Mouse (Mus musculus): Measurements from ENCODE around the gene Alk. TPM values are rescaled to one million over a fixed set of nuclear protein-coding genes. Genes with fewer than 3 reads are reported as not detected.

Gene Alk
- polyA plus RNA-seq, 1 experiment from 2014 or later, result 0.60 TPM

DNA sequence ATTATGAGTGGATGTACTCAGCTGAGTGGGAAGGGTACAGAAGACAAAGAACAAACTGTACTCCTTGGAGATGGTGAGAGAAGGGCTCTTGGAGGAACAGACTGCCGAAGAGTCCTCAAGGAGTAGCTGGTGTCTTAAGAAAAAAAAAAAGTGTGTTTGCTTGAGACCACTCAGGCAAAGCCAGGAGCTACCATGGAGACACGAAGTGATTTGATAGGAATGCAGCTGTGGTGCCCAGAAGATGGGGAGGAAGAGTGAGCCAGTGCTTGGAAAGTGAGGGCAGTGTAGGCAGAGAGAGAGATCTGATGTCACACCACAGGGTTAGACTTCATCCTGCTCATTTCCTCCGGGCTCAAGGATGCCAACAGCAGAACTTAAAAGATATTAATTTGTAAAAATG, 613.2 kb downstream of the Alk start:
- peaks cover 9% of the 10 kb centered on the region; the same call in 1 of the 2 replicates for H3K4me1 ChIP-seq
- no peak overlapping the region for H3K27ac ChIP-seq
- 0 out of 2 replicates have a peak, but pooled peaks cover 5% of the 10 kb centered on the region for H3K27me3 ChIP-seq
- no peak for ATAC-seq (ENCODE audit: low FRiP score, low read depth)
- H3K4me2 ChIP-seq (replicated peaks), result no peak overlapping the region
- H3K4me3 ChIP-seq, result no peak overlapping the region
- no peak overlapping the region for H3K9ac ChIP-seq
- no peaks in the 10 kb centered on the region for H3K9me3 ChIP-seq
- H3K36me3 ChIP-seq, result no peaks in the 10 kb centered on the region
- 73% methylated on average over 3 of the region's 3 CpGs for WGBS

DNA sequence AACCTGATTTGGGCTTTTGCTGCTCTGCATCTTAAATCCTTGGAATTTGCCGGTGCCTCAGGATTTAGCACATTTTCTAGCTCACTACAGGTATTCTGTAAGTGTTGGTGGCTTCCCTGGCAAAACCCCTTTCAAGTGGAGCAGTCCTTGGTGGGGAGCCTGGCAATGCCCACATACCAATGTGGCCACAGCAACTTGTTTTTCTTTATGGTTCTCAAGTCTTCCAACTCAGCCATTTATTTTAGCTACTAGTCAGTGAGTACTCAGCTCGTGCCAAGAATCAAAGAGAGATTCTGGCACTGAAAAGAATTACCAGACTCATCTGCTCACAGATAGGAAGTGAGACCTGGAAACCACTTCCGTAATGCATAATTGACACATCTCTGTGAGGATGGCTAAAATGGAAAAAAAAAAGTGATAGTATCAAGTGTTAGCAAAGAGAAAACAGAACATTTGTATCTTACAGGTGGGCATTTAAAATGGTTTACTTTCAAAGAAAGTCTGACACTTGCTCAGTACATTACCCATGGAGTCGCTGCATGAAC, 614.2 kb downstream of the Alk start:
- Histone ChIP-seq H3K9me3 (no peaks in the 10 kb centered on the region), H3K4me1 (peaks cover 12% of the 10 kb centered on the region; the same call in 1 of the 2 replicates), H3K27me3 (0 out of 2 replicates have a peak, but pooled peaks cover 5% of the 10 kb centered on the region), H3K27ac (no peak overlapping the region), H3K4me3 (no peak overlapping the region), H3K4me2 (replicated peaks) (no peak overlapping the region), H3K9ac (no peak overlapping the region), H3K36me3 (no peaks in the 10 kb centered on the region)
- WGBS, result 79% methylated on average over 4 of the region's 4 CpGs
- no peak for ATAC-seq (ENCODE audit: low FRiP score, low read depth)

DNA sequence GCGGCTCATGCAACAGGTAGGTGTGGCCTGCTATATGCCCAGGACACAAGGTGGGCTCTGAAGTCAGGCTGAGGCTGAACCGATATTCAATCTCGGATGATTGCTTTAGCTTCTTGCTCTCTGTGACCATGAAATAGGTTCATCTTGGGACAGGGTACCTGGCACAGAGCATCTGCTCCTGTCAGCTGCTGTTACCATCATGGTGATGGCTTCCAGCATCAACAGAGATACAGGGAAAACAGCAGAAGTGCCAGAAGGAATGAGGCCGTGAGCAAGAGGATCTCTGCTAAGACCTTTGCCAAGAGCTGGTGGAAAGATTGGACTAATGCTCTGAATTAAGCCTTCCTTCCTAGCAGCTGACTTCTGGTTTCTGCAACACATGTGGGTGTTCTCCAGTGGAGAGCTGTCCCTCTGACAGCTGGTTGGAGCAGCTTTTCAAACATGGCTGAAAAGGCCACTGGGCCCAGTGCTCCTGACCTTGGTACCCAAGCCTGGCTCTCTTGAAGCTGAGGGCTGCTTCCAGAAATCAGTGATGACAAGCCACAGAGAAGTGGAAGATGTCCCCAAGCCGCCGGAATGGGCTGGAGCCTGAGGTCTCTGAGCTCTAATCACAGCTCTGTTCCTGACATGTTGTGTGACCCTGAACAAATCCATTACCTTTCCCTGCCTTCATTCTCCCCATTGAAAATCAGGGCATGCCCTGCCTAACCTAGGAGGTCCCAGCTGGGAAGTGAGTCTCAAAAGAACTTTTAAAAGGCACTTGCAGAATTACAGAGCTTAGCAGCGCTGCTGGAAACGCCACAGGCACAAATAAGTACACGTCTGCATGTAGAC, 615.5 kb downstream of the Alk start:
- no peak for ATAC-seq (ENCODE audit: low FRiP score, low read depth)
- no peaks in the 10 kb centered on the region for H3K36me3 ChIP-seq
- no peak overlapping the region for H3K9ac ChIP-seq
- H3K4me2 ChIP-seq (replicated peaks), result no peak overlapping the region
- H3K4me3 ChIP-seq, result no peak overlapping the region
- WGBS, result 70% methylated on average over 9 of the region's 9 CpGs
- H3K27me3 ChIP-seq, result 0 out of 2 replicates have a peak, but pooled peaks cover 5% of the 10 kb centered on the region
- H3K9me3 ChIP-seq, result no peaks in the 10 kb centered on the region
- no peak overlapping the region for H3K27ac ChIP-seq
- H3K4me1 ChIP-seq, result peaks cover 12% of the 10 kb centered on the region; the same call in 1 of the 2 replicates

DNA sequence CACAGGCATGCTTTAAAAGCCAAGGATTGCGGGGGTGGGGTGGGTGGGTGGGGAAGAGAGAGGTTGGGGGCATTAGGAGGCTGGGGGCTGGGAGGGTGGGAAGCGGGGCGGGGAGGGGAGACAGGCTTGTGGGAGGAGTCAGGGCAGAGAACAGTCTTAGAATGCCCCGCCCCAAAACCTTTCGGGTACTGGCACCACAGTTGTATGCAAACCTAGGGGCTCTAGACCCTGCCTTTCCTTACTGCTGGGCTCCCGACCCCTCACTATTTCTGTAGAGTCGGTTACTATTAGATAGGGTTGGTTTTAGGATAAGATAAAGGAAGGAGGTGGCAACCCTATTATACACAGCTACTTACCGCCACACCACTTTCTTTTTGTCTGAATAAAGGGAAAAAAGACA, 617.4 kb downstream of the Alk start:
- WGBS, result 51% methylated on average over 8 of the region's 8 CpGs
- no peak for ATAC-seq (ENCODE audit: low FRiP score, low read depth)
- Histone ChIP-seq H3K36me3 (no peaks in the 10 kb centered on the region), H3K4me2 (replicated peaks) (no peak overlapping the region), H3K4me3 (no peak overlapping the region), H3K27me3 (0 out of 2 replicates have a peak, but pooled peaks cover 5% of the 10 kb centered on the region), H3K9me3 (no peaks in the 10 kb centered on the region), H3K4me1 (peaks cover 13% of the 10 kb centered on the region; the same call in 1 of the 2 replicates), H3K27ac (no peak overlapping the region), H3K9ac (no peak overlapping the region)

DNA sequence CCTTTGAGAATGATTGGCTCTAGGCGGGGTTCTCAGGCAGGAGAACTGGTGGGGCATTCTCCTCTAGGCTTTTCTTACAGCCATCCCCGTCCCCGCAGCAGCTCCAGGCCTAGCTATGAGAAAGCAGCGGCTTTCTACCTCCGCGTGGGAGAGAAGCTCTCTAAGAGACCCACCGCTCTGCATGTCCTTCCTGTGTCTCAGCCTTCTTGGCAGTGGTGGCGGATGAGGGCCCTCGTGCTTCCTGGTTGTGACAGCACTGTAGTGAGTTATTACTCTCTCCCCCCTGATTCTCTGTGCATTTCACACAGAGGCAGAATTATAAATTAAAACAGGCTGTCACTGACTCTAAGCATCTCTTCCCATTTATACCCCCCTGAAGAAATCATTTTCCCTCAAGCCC, 618.0 kb downstream of the Alk start:
- WGBS, result 42% methylated on average over 9 of the region's 9 CpGs
- ATAC-seq (ENCODE audit: low FRiP score, low read depth), result no peak
- H3K9me3 ChIP-seq, result no peaks in the 10 kb centered on the region
- no peak overlapping the region for H3K9ac ChIP-seq
- no peak overlapping the region for H3K27ac ChIP-seq
- no peaks in the 10 kb centered on the region for H3K36me3 ChIP-seq
- no peak overlapping the region for H3K4me2 ChIP-seq (replicated peaks)
- peaks cover 19% of the 10 kb centered on the region for H3K4me1 ChIP-seq
- no peak overlapping the region for H3K4me3 ChIP-seq
- 0 out of 2 replicates have a peak, but pooled peaks cover 5% of the 10 kb centered on the region for H3K27me3 ChIP-seq

DNA sequence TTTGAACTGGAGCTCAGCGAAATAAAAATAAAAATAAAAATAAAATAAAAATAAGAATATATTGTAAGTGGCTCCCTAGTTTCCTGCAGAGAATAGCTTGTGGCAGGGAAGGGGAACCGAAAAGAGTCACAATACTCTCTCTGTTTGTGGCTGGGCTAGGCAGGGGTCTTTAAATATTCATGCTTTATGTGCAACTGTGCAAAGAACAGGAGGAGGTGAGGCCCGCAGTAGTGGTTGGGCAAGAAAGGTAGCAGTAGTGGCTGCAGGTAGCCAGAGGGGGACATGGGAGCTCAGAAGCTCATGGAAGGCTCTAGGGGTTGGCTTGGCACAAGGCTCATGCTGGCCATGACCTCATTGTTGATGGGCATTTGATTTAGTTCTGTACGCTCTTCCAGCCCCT, 623.2 kb downstream of the Alk start:
- Histone ChIP-seq H3K9ac (no peak overlapping the region), H3K9me3 (no peaks in the 10 kb centered on the region), H3K4me2 (replicated peaks) (no peak overlapping the region), H3K4me1 (peaks cover 25% of the 10 kb centered on the region), H3K4me3 (no peak overlapping the region), H3K36me3 (no peaks in the 10 kb centered on the region), H3K27me3 (no peaks in the 10 kb centered on the region), H3K27ac (peak overlapping the region; percentile 79)
- 51% methylated on average over 4 of the region's 4 CpGs for WGBS
- peak; percentile 46; the same call in 1 of the 2 replicates for ATAC-seq (ENCODE audit: low FRiP score, low read depth)

DNA sequence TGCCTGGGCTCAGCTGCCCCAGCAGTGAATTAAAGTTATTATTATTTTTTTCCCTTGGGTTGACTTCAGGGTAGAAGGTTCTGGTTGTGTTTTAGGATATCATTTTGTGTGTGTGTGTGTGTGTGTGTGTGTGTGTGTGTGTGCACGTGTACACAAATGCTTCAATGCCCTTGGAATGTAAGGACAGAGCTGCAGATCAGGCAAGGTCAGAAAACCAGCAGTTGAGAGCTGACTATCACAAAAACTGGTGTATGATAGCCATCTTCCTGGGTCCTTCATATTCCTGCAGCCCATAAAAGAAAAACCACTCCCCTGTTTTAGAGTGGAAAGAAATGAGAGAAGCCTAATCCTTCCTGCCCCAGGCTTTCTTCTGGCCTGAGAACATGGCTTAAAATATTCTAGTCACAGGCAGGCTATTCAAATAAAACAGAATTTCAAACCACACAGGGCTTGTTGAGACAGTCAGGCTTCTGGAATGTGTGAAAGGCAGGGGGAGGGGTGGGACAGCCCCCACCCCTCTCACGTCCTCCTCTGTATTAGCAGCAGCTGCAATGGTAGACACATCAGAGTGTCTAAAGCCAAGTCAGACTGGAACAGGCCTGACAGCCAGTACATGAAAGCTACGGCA, 623.8 kb downstream of the Alk start:
- Histone ChIP-seq H3K36me3 (no peaks in the 10 kb centered on the region), H3K27me3 (no peaks in the 10 kb centered on the region), H3K4me2 (replicated peaks) (no peak overlapping the region), H3K9me3 (no peaks in the 10 kb centered on the region), H3K4me3 (no peak overlapping the region), H3K27ac (peak overlapping the region; percentile 79), H3K4me1 (peaks cover 23% of the 10 kb centered on the region), H3K9ac (no peak overlapping the region)
- ATAC-seq (ENCODE audit: low FRiP score, low read depth), result peak; percentile 94
- 14% methylated on average over 3 of the region's 3 CpGs for WGBS

DNA sequence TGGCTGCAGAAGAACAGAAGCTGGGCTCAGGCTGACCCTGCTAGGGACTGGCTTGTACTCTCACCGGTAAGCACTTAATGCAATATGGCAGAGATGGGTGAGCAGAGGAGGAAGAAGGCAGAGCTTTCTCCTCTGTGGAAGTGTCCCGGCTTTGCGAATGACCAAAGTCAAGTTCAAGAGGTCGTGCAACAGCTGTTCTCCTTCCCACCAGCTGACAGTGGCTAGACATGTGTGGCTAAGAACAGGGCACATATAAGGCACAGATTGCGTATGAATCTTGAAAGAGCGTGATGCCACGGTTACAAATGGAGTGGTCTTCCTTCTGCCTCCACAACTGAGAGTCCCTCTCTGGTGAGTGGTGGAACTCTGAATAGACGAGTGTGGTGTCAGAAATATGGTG, 625.3 kb downstream of the Alk start:
- H3K4me1 ChIP-seq, result peaks cover 27% of the 10 kb centered on the region
- 81% methylated on average over 8 of the region's 8 CpGs for whole genome bisulfite sequencing
- ATAC-seq (ENCODE audit: low FRiP score, low read depth), result no peak

DNA sequence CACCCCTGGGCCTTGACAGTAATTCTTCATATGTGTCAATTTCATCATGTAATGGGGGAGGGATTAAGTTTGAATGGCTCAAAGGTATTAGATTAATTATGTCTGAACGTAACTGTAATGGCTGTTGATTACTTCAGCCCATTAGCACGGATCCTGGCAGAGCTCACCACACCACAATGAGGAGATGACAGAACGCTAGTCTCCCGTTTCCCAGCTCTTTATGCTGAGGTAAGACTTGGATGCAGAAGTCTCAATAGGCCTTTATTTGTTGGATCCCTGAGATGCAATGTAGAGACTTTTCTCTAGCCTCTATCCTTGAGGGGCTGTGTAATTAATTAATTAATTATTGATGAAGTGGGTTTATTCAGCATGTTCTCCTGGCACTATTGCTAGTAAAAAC, 627.8 kb downstream of the Alk start:
- no peak overlapping the region for H3K4me3 ChIP-seq
- no peak overlapping the region for H3K27ac ChIP-seq
- no peak overlapping the region for H3K4me2 ChIP-seq (replicated peaks)
- no peak overlapping the region for H3K9ac ChIP-seq
- no peaks in the 10 kb centered on the region for H3K36me3 ChIP-seq
- no peaks in the 10 kb centered on the region for H3K9me3 ChIP-seq
- no peak for ATAC-seq (ENCODE audit: low FRiP score, low read depth)
- no peaks in the 10 kb centered on the region for H3K27me3 ChIP-seq
- WGBS, result 80% methylated on average over 4 of the region's 4 CpGs
- H3K4me1 ChIP-seq, result peaks cover 23% of the 10 kb centered on the region

More for the DNA sequence above, 625.3 kb downstream of the Alk start:
- Histone ChIP-seq H3K4me3 (no peak overlapping the region), H3K9me3 (no peaks in the 10 kb centered on the region), H3K27me3 (no peaks in the 10 kb centered on the region), H3K9ac (no peak overlapping the region), H3K4me2 (replicated peaks) (no peak overlapping the region), H3K27ac (no peak overlapping the region), H3K36me3 (no peaks in the 10 kb centered on the region)

DNA sequence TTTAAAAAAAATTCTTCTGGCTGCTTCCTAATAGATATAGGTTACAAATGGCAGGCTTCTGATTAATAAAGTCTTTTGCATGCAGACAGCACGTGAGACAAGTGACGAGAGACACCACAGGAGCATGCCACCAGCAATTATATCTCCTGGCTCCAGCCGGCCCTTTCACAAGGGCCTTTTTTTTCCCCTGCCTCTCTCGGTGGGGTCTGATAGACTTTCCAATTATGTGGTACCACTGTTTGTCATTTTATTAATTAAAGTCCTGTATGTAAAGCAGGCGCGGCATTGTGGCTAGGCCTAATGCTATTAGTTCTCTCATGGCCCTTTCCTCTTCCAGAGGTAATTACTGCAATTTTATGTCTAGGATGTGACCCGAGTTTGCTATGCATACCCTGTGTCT, 630.7 kb downstream of the Alk start:
- H3K27me3 ChIP-seq, result no peaks in the 10 kb centered on the region
- no peaks in the 10 kb centered on the region for H3K36me3 ChIP-seq
- no peak overlapping the region for H3K4me2 ChIP-seq (replicated peaks)
- 0 out of 2 replicates have a peak, but pooled peaks cover 4% of the 10 kb centered on the region for H3K4me1 ChIP-seq
- no peak overlapping the region for H3K4me3 ChIP-seq
- WGBS, result 72% methylated on average over 7 of the region's 7 CpGs
- no peak for ATAC-seq (ENCODE audit: low FRiP score, low read depth)
- no peaks in the 10 kb centered on the region for H3K9me3 ChIP-seq
- no peak overlapping the region for H3K27ac ChIP-seq
- H3K9ac ChIP-seq, result no peak overlapping the region

DNA sequence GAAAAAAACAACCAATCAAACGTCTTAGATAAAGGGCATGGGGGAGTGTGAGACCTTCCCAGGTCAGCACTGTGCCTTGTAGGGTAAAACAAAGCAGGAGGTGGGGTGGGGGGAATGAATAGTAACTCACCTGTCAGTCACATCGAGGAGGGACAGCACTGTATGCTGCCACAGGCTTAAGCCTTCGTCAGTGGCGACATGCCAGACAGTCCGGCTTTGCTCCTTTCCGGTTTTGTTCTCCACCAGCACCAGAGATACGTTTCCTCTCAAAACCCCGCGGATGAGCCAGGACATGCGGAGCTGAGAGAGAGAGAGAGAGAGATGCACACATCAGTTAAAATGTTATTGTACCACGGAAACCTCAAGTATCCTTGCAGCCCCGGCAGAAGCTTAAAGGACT, 637.1 kb downstream of the Alk start:
- no peaks in the 10 kb centered on the region for H3K9me3 ChIP-seq
- H3K27me3 ChIP-seq, result peaks cover 4% of the 10 kb centered on the region; the same call in 1 of the 2 replicates
- no peak overlapping the region for H3K4me2 ChIP-seq (replicated peaks)
- H3K36me3 ChIP-seq, result no peaks in the 10 kb centered on the region
- H3K4me3 ChIP-seq, result no peak overlapping the region
- WGBS, result 81% methylated on average over 12 of the region's 12 CpGs
- ATAC-seq (ENCODE audit: low FRiP score, low read depth), result no peak
- H3K4me1 ChIP-seq, result 0 out of 2 replicates have a peak, but pooled peaks cover 5% of the 10 kb centered on the region
- no peak overlapping the region for H3K9ac ChIP-seq
- no peak overlapping the region for H3K27ac ChIP-seq

Measured in limb, embryonic 13.5 days (tissue).